In genomic region chr13:112105953-112106352, GRCm38 (mm10) we compare ENCODE assay signal across 23 mouse cellular contexts.
DNase-seq lines count a peak whose midpoint lies in the region; TF ChIP-seq lines count a peak whose summit lies in the region.
"Had no signal": no experiment of that assay in that cellular context is flagged by ENCODE, and none has a peak within 500 bp of the region (broad histone marks: within the 10 kb centered on the region; RNA-seq: fewer than 3 reads in every experiment).

No protein-coding gene starts in this region.

- no peaks in the 10 kb centered on the region for H3K79me3 ChIP-seq in C2C12 (ENCODE audit: low read depth)

- H3K4me3 ChIP-seq in C2C12 (ENCODE audit: insufficient read depth, poor library complexity, severe bottlenecking): no peak overlapping the region
- H3K4me3 ChIP-seq in MEL (ENCODE audit: control insufficient read depth in 1 of 2, insufficient read depth in 1 of 2, low read depth in 2 of 2, low read length in 2 of 2): no peak overlapping the region
- H3K4me3 ChIP-seq: embryonic facial prominence, embryonic 10.5 days; embryonic facial prominence, embryonic 12.5 days; forebrain, embryonic 13.5 days; forebrain, embryonic 15.5 days had no signal

- intact Hi-C loops in left cerebral cortex, postnatal 4 days (cut with DNase I): no loop called here

- H3K4me1 ChIP-seq in MEL (ENCODE audit: control insufficient read depth in 1 of 2, insufficient read depth in 2 of 2, low read length in 2 of 2): no peaks in the 10 kb centered on the region

- H3K9ac ChIP-seq in MEL (ENCODE audit: control insufficient read depth, low read depth, low read length, poor library complexity, severe bottlenecking): no peak overlapping the region
- H3K9ac ChIP-seq: embryonic facial prominence, embryonic 12.5 days; forebrain, embryonic 13.5 days; forebrain, embryonic 15.5 days; forebrain, postnatal 0 days had no signal

- no peaks in the 10 kb centered on the region for H3K9me3 ChIP-seq in MEL (replicated peaks; ENCODE audit: insufficient read depth, low read length)
- H3K9me3 ChIP-seq: embryonic facial prominence, embryonic 10.5 days; embryonic facial prominence, embryonic 12.5 days; forebrain, embryonic 13.5 days; forebrain, embryonic 15.5 days; G1E had no signal

- DNase-seq in 3T3-L1 (ENCODE audit: low read depth, low spot score): peak; percentile 9
- DNase-seq in MEL (ENCODE audit: low read depth, low spot score): no peak
- peak; percentile 57 for DNase-seq in testis, postnatal 10 days (ENCODE audit: low spot score)
- no peak for DNase-seq in adrenal gland, adult 18-20 months (ENCODE audit: low spot score in 2 of 2)
- no peak for DNase-seq in left cerebral cortex, postnatal 4 days
- no peak for DNase-seq in right cerebral cortex, postnatal 10 days (ENCODE audit: low spot score in 2 of 2)
- DNase-seq in embryo, embryonic 11 days: no peak
- DNase-seq: adrenal gland, adult 8-10 months; adrenal gland, postnatal 14 days; adrenal gland, postnatal 36 days; B cell, adult 2 months; cerebellum, adult 11-12 months; cerebellum, adult 2 months; cerebellum, adult 9-10 months; cerebellum, postnatal 10 days; cerebellum, postnatal 25 days; forebrain, postnatal 0 days had no signal

- no peaks in the 10 kb centered on the region for H3K27me3 ChIP-seq in C2C12 (ENCODE audit: control insufficient read depth, insufficient read depth, insufficient read length)
- H3K27me3 ChIP-seq in MEL (ENCODE audit: control insufficient read depth in 1 of 2, insufficient read depth in 2 of 2, low read length in 2 of 2): no peaks in the 10 kb centered on the region
- H3K27me3 ChIP-seq: embryonic facial prominence, embryonic 12.5 days; forebrain, embryonic 15.5 days had no signal

- TF ChIP-seq CTCF in C2C12 (IDR thresholded peaks at IDR 0.05; ENCODE audit: control insufficient read depth, insufficient read depth, insufficient read length) (no peak), MEL (IDR thresholded peaks at IDR 0.05 in 2 of 3, conservative IDR thresholded peaks at IDR 0.05 in 1 of 3; ENCODE audit: control insufficient read depth in 1 of 3, insufficient read depth in 1 of 3, low read depth in 2 of 3, low read length in 3 of 3, poor library complexity in 1 of 3, severe bottlenecking in 1 of 3) (no peak)

- no peak for TF ChIP-seq POLR2A in MEL (IDR thresholded peaks at IDR 0.05; ENCODE audit: control insufficient read depth in 1 of 2, insufficient read depth in 1 of 2, low read depth in 1 of 2, low read length in 2 of 2, poor library complexity in 1 of 2)

- TF ChIP-seq EP300 in MEL (IDR thresholded peaks at IDR 0.05; ENCODE audit: low read depth in 1 of 2, low read length in 2 of 2): no peak

- no peak overlapping the region for H3K27ac ChIP-seq in MEL (ENCODE audit: control insufficient read depth, low read depth, low read length)
- H3K27ac ChIP-seq: embryonic facial prominence, embryonic 10.5 days; embryonic facial prominence, embryonic 12.5 days; forebrain, embryonic 13.5 days; forebrain, embryonic 15.5 days had no signal

- H3K36me3 ChIP-seq in C2C12 (ENCODE audit: control insufficient read depth, insufficient read depth) (no peaks in the 10 kb centered on the region), MEL (ENCODE audit: control insufficient read depth in 1 of 2, insufficient read depth in 2 of 2, low read length in 2 of 2) (no peaks in the 10 kb centered on the region)
- H3K36me3 ChIP-seq: embryonic facial prominence, embryonic 10.5 days; embryonic facial prominence, embryonic 12.5 days; forebrain, embryonic 15.5 days; G1E had no signal

- H3K79me2 ChIP-seq in C2C12 (ENCODE audit: control insufficient read depth, insufficient read depth) (no peaks in the 10 kb centered on the region), MEL (ENCODE audit: control insufficient read depth, insufficient read depth, low read length, poor library complexity) (no peaks in the 10 kb centered on the region)

- TF ChIP-seq RAD21 in MEL (IDR thresholded peaks at IDR 0.05; ENCODE audit: low read depth, low read length): no peak

- no peak overlapping the region for H3ac ChIP-seq in C2C12 (ENCODE audit: control insufficient read depth, insufficient read length, low read depth)

TF ChIP-seq in C2C12, 6 proteins besides CTCF, POLR2A, EP300 and RAD21:
- no peak for TF ChIP-seq MAX (IDR thresholded peaks at IDR 0.05)
- TF ChIP-seq USF1 (IDR thresholded peaks at IDR 0.05; ENCODE audit: low read depth): peak; percentile 68

TF ChIP-seq in MEL, 35 proteins besides CTCF, POLR2A, EP300 and RAD21:
- no peak for TF ChIP-seq CHD1 (IDR thresholded peaks at IDR 0.05; ENCODE audit: low read depth, low read length)
- no peak for TF ChIP-seq TAL1 (IDR thresholded peaks at IDR 0.05; ENCODE audit: low read length)
- no peak for TF ChIP-seq MYC (IDR thresholded peaks at IDR 0.05; ENCODE audit: low read depth, low read length)
- TF ChIP-seq ELF1 (IDR thresholded peaks at IDR 0.05; ENCODE audit: low read depth, low read length): no peak
- peak; percentile 51; the same call in 1 of the 2 replicates for TF ChIP-seq USF1 (IDR thresholded peaks at IDR 0.05; ENCODE audit: low read depth, low read length)
- TF ChIP-seq SIN3A (IDR thresholded peaks at IDR 0.05; ENCODE audit: low read length): no peak

Comparison
In these comparisons a context has a peak if more than half of its experiments do, and no peak if none do; other contexts are left out.
1. DNase-seq: peak in 3T3-L1 (single experiment) and testis, postnatal 10 days (single experiment); none in MEL (single experiment), adrenal gland, adult 18-20 months (0 of 2), left cerebral cortex, postnatal 4 days (single experiment), right cerebral cortex, postnatal 10 days (0 of 2) and embryo, embryonic 11 days (single experiment).